Mouse (Mus musculus) embryonic facial prominence, embryonic 12.5 days (tissue): Measurements from ENCODE around the gene Flnb. TPM values are rescaled to one million over a fixed set of nuclear protein-coding genes. Genes with fewer than 3 reads are reported as not detected.
A peak's percentile ranks its signal among the peaks of the same experiment; 100 is the strongest.

Experiments
- ATAC-seq: fragments of 200-750 bp; cut with Nextera tagmentation; 2 replicates; pipeline ENCODE4 v1.8.0; 2017; ENCODE audit not compliant: insufficient number of reproducible peaks, insufficient read depth, low FRiP score, low TSS enrichment
- H3K27ac ChIP-seq: fragments of 300-500 bp; sonication (generic); 2 replicates; pipeline ENCODE4 v1.5.1; 2016; ENCODE audit warnings: mild to moderate bottlenecking
- H3K27me3 ChIP-seq: fragments of 300-500 bp; sonication (generic); 2 replicates; pipeline ENCODE4 v1.6.1; 2016; ENCODE audit warnings: mild to moderate bottlenecking, moderate library complexity
- H3K36me3 ChIP-seq: fragments of 300-500 bp; sonication (generic); 2 replicates; pipeline ENCODE4 v1.6.1; 2016; ENCODE audit warnings: mild to moderate bottlenecking
- H3K4me1 ChIP-seq: fragments of 300-500 bp; sonication (generic); 2 replicates; pipeline ENCODE4 v1.6.1; 2016
- H3K4me2 ChIP-seq: fragments of 300-500 bp; sonication (generic); replicated peaks from 2 replicates; pipeline ENCODE4 v1.6.1; 2016; ENCODE audit warnings: mild to moderate bottlenecking, moderate library complexity
- H3K4me3 ChIP-seq: fragments of 300-500 bp; sonication (generic); 2 replicates; pipeline ENCODE4 v1.5.1; 2016; ENCODE audit warnings: mild to moderate bottlenecking
- H3K9ac ChIP-seq: fragments of 300-500 bp; sonication (generic); 2 replicates; pipeline ENCODE4 v1.6.1; 2016; ENCODE audit warnings: mild to moderate bottlenecking, moderate library complexity
- H3K9me3 ChIP-seq: fragments of 300-500 bp; sonication (generic); 2 replicates; pipeline ENCODE4 v1.6.1; 2016; ENCODE audit warnings: mild to moderate bottlenecking, moderate library complexity
- WGBS: fragments of 180-500 bp; shearing (Covaris S2); methylation state at CpG from one replicate; pipeline ENCODE4 v1.1.7; 2016; 5-methylcytosine and 5-hydroxymethylcytosine counted together
- polyA plus RNA-seq: library from polyadenylated mRNA; unstranded; fragments of >200 nt; fragmentation: Nextera tagmentation; extraction: Ambion mirVana; gene quantifications from 2 replicates; pipeline ENCODE4 v1.2.1, GENCODE M21; 2016

Gene Flnb
- polyA plus RNA-seq, 1 experiment from 2014 or later, result 32.9 TPM

DNA sequence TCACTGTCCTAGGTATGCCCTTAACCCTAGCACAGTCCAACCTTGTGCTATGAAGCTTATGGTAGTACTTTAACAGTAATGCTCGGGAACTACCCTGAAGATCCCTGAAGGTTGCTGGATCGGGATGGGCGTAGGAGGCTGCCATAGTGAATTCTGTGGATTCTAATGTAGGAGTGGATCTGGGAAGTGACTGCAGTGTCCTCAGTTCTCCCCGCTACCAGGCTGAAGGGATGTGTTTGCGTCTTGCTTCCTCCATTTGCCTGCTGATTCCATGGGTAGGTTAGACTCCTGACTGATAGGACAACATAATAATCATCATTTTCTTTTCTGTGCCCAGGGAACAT lies 14.7 kb downstream of the Flnb start:
- no peak for ATAC-seq
- WGBS, result 95% methylated on average over 5 of the region's 5 CpGs
- Histone ChIP-seq H3K9ac (no peak overlapping the region), H3K36me3 (no peaks in the 10 kb centered on the region), H3K4me3 (no peak overlapping the region), H3K27ac (no peak overlapping the region), H3K4me2 (no peak overlapping the region), H3K4me1 (0 out of 2 replicates have a peak, but pooled peaks cover 5% of the 10 kb centered on the region), H3K9me3 (no peaks in the 10 kb centered on the region), H3K27me3 (no peaks in the 10 kb centered on the region)

DNA sequence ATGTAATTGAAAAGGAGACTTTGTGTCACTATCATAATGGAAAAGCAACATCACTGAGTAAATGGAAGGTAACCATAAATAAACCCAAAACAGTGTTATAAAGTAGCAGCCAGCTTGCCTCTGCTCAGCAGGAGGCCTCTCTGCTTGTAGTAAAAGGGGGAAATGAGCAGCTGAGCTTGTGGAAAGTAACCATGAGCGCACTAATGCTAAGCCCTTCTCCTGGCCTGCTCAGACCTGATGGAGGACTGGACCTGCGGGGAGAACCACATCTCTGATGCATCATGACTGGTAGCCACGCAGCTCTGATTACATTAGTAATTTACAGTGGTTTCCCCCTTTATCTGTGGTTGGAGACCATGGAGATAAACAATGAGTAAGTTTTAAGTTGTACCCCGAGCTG lies 15.7 kb downstream of the Flnb start:
- no peak overlapping the region for H3K9ac ChIP-seq
- no peak overlapping the region for H3K4me3 ChIP-seq
- WGBS, result 85% methylated on average over 4 of the region's 4 CpGs
- H3K9me3 ChIP-seq, result no peaks in the 10 kb centered on the region
- no peak overlapping the region for H3K27ac ChIP-seq
- H3K36me3 ChIP-seq, result no peaks in the 10 kb centered on the region
- no peak overlapping the region for H3K4me2 ChIP-seq
- H3K27me3 ChIP-seq, result no peaks in the 10 kb centered on the region
- 0 out of 2 replicates have a peak, but pooled peaks cover 8% of the 10 kb centered on the region for H3K4me1 ChIP-seq
- ATAC-seq, result no peak

- WGBS, result 85% methylated on average over 5 of the region's 5 CpGs
Observed at GRCm38 (mm10) chr14:7838564-7839089, 20.9 kb downstream of the Flnb start.

DNA sequence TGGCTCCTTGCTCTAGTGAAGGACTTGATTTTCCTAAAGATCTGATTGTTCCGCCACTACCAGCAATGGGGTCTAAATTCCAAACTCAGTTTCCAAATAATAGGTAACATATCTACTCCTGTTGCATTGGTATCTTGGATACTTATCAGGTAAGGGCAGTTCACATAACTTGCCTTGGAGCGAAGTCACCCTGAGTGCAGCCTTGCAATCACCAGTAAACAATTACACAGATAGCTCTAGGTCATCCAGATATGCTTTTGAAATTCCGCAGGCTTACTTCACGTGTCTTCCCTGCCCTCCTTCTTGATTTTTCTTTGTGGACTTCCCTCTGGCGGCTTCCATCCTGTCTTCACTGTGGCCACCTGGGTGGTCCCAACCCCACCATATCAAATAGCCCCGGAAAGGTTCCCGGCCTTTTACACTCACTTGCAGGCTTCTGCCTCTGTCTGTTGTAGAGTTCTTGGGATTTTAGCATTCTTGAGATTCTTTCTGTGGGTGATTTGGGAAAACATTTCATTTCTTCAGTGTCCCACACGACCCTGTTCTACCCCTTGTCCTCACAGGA lies 22.3 kb downstream of the Flnb start:
- Histone ChIP-seq H3K27me3 (no peaks in the 10 kb centered on the region), H3K4me3 (no peak overlapping the region), H3K36me3 (no peaks in the 10 kb centered on the region), H3K4me1 (peaks cover 29% of the 10 kb centered on the region), H3K9me3 (no peaks in the 10 kb centered on the region), H3K27ac (peak overlapping the region; percentile 60; the same call in 1 of the 2 replicates), H3K4me2 (no peak overlapping the region), H3K9ac (no peak overlapping the region)
- WGBS, result 37% methylated on average over 8 of the region's 8 CpGs
- ATAC-seq, result no peak

More at GRCm38 (mm10) chr14:7838564-7839089, 20.9 kb downstream of the Flnb start:
- H3K27me3 ChIP-seq, result no peaks in the 10 kb centered on the region
- no peaks in the 10 kb centered on the region for H3K9me3 ChIP-seq
- peaks cover 21% of the 10 kb centered on the region for H3K4me1 ChIP-seq
- no peak overlapping the region for H3K4me2 ChIP-seq
- H3K4me3 ChIP-seq, result no peak overlapping the region
- no peak overlapping the region for H3K9ac ChIP-seq
- no peaks in the 10 kb centered on the region for H3K36me3 ChIP-seq
- H3K27ac ChIP-seq, result no peak overlapping the region
- ATAC-seq, result no peak

GRCm38 (mm10) chr14:7842631-7843332 lies 25.0 kb downstream of the Flnb start:
- Histone ChIP-seq H3K4me1 (peaks cover 37% of the 10 kb centered on the region), H3K27me3 (no peaks in the 10 kb centered on the region), H3K4me3 (no peak overlapping the region), H3K9me3 (no peaks in the 10 kb centered on the region), H3K9ac (no peak overlapping the region), H3K4me2 (no peak overlapping the region), H3K27ac (0 out of 2 replicates have a peak overlapping the region, but pooled peaks have one; percentile 12), H3K36me3 (no peaks in the 10 kb centered on the region)
- no peak for ATAC-seq
- WGBS, result 71% methylated on average over 15 of the region's 15 CpGs

DNA sequence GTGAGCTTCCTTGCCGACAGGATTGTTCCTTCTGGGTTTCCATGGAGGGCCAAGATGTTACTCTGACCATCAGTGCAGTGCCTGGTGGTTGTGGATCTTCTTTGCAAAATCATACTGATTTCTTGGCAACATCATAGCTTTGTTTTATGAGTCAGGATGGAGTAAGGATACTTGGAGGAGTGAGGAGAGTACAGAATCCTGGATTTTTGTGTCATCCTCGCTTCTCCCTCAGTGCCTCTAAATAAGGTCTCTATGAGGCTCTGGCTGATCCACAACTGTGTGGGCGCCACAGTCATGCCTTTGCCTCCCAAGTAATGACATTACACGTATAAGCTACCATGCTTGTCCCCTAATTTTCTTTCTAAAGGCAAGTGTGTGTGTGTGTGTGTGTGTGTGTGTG lies 28.9 kb downstream of the Flnb start:
- Histone ChIP-seq H3K9ac (no peak overlapping the region), H3K4me3 (no peak overlapping the region), H3K9me3 (no peaks in the 10 kb centered on the region), H3K4me2 (no peak overlapping the region), H3K36me3 (no peaks in the 10 kb centered on the region), H3K27ac (no peak overlapping the region), H3K4me1 (peaks cover 48% of the 10 kb centered on the region), H3K27me3 (no peaks in the 10 kb centered on the region)
- WGBS, result 73% methylated on average over 4 of the region's 4 CpGs
- no peak for ATAC-seq

- H3K4me3 ChIP-seq, result no peak overlapping the region
- H3K9ac ChIP-seq, result no peak overlapping the region
- H3K4me1 ChIP-seq, result peaks cover 47% of the 10 kb centered on the region
- peak overlapping the region; percentile 4; the same call in 1 of the 2 replicates for H3K27ac ChIP-seq
- no peaks in the 10 kb centered on the region for H3K27me3 ChIP-seq
- 22% methylated on average over 5 of the region's 5 CpGs for WGBS
- no peaks in the 10 kb centered on the region for H3K9me3 ChIP-seq
- ATAC-seq, result peak; percentile 65; the same call in 1 of the 2 replicates
- no peak overlapping the region for H3K4me2 ChIP-seq
- H3K36me3 ChIP-seq, result no peaks in the 10 kb centered on the region
Observed at GRCm38 (mm10) chr14:7847746-7848232, 30.0 kb downstream of the Flnb start.

DNA sequence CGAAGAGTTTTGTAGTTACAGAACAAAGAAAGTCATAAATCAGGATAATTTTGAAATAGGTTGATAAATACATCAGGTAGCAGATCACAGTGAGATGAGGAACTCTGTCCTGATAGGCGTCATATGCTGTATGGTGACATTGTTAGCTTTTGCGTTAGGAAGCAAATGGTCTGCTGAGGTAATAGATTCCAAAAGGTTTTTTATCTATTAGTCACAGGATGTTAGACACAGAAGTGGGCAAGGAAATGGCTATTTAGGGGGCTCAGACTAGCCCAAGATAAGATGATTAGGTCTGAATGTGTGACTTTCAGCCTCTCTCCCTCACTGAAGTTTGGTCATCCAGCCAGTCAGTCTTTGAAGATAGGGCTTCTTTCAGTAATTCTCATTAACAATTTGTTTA lies 33.2 kb downstream of the Flnb start:
- no peaks in the 10 kb centered on the region for H3K9me3 ChIP-seq
- H3K27me3 ChIP-seq, result no peaks in the 10 kb centered on the region
- H3K9ac ChIP-seq, result no peak overlapping the region
- H3K36me3 ChIP-seq, result no peaks in the 10 kb centered on the region
- WGBS, result 81% methylated on average over 3 of the region's 3 CpGs
- no peak for ATAC-seq
- H3K4me3 ChIP-seq, result no peak overlapping the region
- H3K27ac ChIP-seq, result peak overlapping the region; percentile 26; the same call in 1 of the 2 replicates
- H3K4me1 ChIP-seq, result peaks cover 61% of the 10 kb centered on the region
- H3K4me2 ChIP-seq, result no peak overlapping the region

DNA sequence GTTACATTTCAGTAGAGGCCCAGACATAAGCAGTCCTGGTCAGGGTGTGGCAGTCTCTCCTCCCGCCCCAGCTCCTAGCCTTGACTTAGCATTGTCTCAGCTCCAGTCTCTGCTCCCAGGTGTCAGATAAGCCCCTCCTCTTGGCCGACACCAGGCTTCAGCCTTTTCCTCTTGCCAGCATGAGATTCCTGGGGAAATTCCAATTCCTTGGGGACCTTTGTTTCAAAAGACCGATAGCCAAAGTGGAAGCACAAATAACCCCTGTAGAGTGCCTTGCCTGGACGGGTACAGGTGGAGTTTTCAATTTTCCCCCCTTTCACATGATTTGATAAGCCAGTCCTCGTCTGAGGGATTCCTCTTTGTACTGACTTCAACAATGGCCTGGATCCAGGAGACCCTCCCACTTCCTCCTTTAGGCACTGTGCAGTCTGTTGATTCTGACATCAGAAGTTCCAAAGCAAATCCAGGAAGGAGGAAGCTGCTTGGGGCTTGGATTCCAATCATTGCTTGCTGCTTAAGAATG lies 33.8 kb downstream of the Flnb start:
- Histone ChIP-seq H3K36me3 (no peaks in the 10 kb centered on the region), H3K27ac (no peak overlapping the region), H3K4me2 (no peak overlapping the region), H3K27me3 (no peaks in the 10 kb centered on the region), H3K9ac (no peak overlapping the region), H3K4me3 (no peak overlapping the region), H3K4me1 (peaks cover 68% of the 10 kb centered on the region), H3K9me3 (no peaks in the 10 kb centered on the region)
- ATAC-seq, result no peak
- 16% methylated on average over 5 of the region's 5 CpGs for WGBS

DNA sequence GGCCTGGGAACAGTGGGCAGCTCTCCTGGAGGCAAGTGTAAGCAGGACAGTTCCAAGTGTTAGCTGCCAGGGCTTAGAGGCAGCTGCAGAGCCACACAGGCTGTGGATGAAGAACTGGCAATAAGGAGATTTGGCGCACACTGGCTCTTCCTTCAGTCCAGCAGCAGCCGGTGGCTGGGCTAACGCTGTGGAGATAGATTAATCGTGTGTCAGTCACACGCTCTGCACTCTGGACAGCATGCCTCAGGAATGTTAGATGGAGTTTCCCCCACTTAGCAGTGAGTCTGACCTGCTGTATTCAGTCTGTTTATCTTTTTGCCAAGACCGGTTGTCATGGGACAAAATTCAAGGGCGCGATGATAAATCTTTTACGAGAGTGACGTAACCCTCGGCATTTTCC lies 35.9 kb downstream of the Flnb start:
- Histone ChIP-seq H3K27ac (no peak overlapping the region), H3K4me3 (no peak overlapping the region), H3K9me3 (no peaks in the 10 kb centered on the region), H3K36me3 (no peaks in the 10 kb centered on the region), H3K27me3 (no peaks in the 10 kb centered on the region), H3K9ac (no peak overlapping the region), H3K4me1 (peaks cover 55% of the 10 kb centered on the region), H3K4me2 (no peak overlapping the region)
- no peak; the same call in 1 of the 2 replicates for ATAC-seq
- 57% methylated on average over 11 of the region's 11 CpGs for WGBS

DNA sequence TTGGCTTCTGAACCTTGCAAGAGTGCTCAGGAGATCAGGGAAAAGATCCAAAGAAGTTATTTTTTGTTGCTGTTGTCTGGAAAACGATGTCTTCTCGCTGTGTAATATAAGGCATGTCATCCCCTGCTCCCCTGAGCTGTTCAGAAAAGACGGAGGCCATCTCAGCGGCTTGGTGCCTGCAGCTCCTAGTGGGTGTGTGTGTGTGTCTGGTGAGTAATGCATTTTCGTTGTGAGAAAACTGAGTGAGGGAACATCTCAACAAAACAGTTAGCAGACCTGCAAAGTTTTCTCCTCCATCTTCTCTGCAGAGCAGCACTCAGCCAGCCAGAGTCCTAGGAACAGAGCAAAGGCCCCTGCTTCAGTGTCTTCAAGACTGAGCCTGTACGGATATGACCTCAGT lies 36.6 kb downstream of the Flnb start:
- H3K36me3 ChIP-seq, result no peaks in the 10 kb centered on the region
- no peak overlapping the region for H3K4me2 ChIP-seq
- no peak overlapping the region for H3K27ac ChIP-seq
- H3K27me3 ChIP-seq, result no peaks in the 10 kb centered on the region
- no peak overlapping the region for H3K9ac ChIP-seq
- no peak overlapping the region for H3K4me3 ChIP-seq
- peaks cover 49% of the 10 kb centered on the region for H3K4me1 ChIP-seq
- ATAC-seq, result no peak
- H3K9me3 ChIP-seq, result no peaks in the 10 kb centered on the region
- 81% methylated on average over 6 of the region's 6 CpGs for WGBS

- no peak for ATAC-seq
- Histone ChIP-seq H3K4me3 (no peak overlapping the region), H3K4me2 (no peak overlapping the region), H3K27me3 (no peaks in the 10 kb centered on the region), H3K27ac (peak overlapping the region; percentile 18; the same call in 1 of the 2 replicates), H3K4me1 (peaks cover 47% of the 10 kb centered on the region), H3K36me3 (no peaks in the 10 kb centered on the region), H3K9me3 (no peaks in the 10 kb centered on the region), H3K9ac (no peak overlapping the region)
- whole genome bisulfite sequencing, result 70% methylated on average over 6 of the region's 6 CpGs
Observed at GRCm38 (mm10) chr14:7855101-7855500, 37.3 kb downstream of the Flnb start.
